Mouse (Mus musculus) hindbrain, embryonic 11.5 days (tissue): Measurements from ENCODE around the gene Orc3. TPM values are rescaled to one million over a fixed set of nuclear protein-coding genes. Genes with fewer than 3 reads are reported as not detected.

Experiments
- ATAC-seq: fragments of 200-750 bp; cut with Nextera tagmentation; 2 replicates; pipeline ENCODE4 v1.8.0; 2017; ENCODE audit warnings: mild to moderate bottlenecking, moderate TSS enrichment, moderate library complexity; ENCODE audit not compliant: low FRiP score
- DNase-seq: peaks from one replicate; pipeline ENCODE4 v3.0.0-alpha.2; 2015; ENCODE audit warnings: low spot score
- H3K27ac ChIP-seq: fragments of 300-500 bp; sonication (generic); 2 replicates; pipeline ENCODE4 v1.5.1; 2014; ENCODE audit warnings: mild to moderate bottlenecking, low read depth, low read length
- H3K27me3 ChIP-seq: fragments of 300-500 bp; sonication (generic); 2 replicates; pipeline ENCODE4 v1.6.1; 2014; ENCODE audit warnings: mild to moderate bottlenecking, low read length, moderate library complexity, mixed read lengths; ENCODE audit not compliant: control insufficient read depth, insufficient read depth
- H3K36me3 ChIP-seq: fragments of 300-500 bp; sonication (generic); 2 replicates; pipeline ENCODE4 v1.6.1; 2014; ENCODE audit warnings: mild to moderate bottlenecking, low read length, moderate library complexity, mixed read lengths; ENCODE audit not compliant: control insufficient read depth, insufficient read depth
- H3K4me1 ChIP-seq: fragments of 300-500 bp; sonication (generic); replicated peaks from 2 replicates; pipeline ENCODE4 v1.6.1; 2014; ENCODE audit warnings: low read length, mixed read lengths; ENCODE audit not compliant: control insufficient read depth, insufficient read depth
- H3K4me2 ChIP-seq: fragments of 300-500 bp; sonication (generic); replicated peaks from 2 replicates; pipeline ENCODE4 v1.6.1; 2014; ENCODE audit warnings: mild to moderate bottlenecking, low read depth, low read length
- H3K4me3 ChIP-seq: fragments of 300-500 bp; sonication (generic); 2 replicates; pipeline ENCODE4 v1.5.1; 2014; ENCODE audit warnings: low read depth, low read length
- H3K9ac ChIP-seq: fragments of 300-500 bp; sonication (generic); 2 replicates; pipeline ENCODE4 v1.6.1; 2014; ENCODE audit warnings: low read depth, low read length
- H3K9me3 ChIP-seq: fragments of 300-500 bp; sonication (generic); 2 replicates; pipeline ENCODE4 v1.6.1; 2016; ENCODE audit warnings: low read length; ENCODE audit not compliant: control insufficient read depth
- WGBS: fragments of 180-500 bp; shearing (Covaris S2); extraction: QIAGEN DNeasy Blood & Tissue Kit; methylation state at CpG from one replicate; pipeline ENCODE4 v1.1.7; 2014; 5-methylcytosine and 5-hydroxymethylcytosine counted together
- polyA plus RNA-seq: library from polyadenylated mRNA; unstranded; fragments of >200 nt; fragmentation: Nextera tagmentation; extraction: Ambion mirVana; gene quantifications from 2 replicates; pipeline ENCODE4 v1.2.1, GENCODE M21; 2014

The Orc3 gene
- polyA plus RNA-seq, 1 experiment from 2014 or later, result 127 TPM

GRCm38 (mm10) chr4:34550748-34551097 lies 64.0 kb downstream of the Orc3 start, which contains the start of gene Akirin2:
Gene Akirin2, plus strand, starts transcription at chr4:34550937.
- Histone ChIP-seq H3K4me3 (peak within 1 kb of the TSS; percentile 99), H3K9ac (peak within 1 kb of the TSS; percentile 98), H3K4me1 (no peaks in the 10 kb centered on the region), H3K27ac (peak within 1 kb of the TSS; percentile 95), H3K36me3 (no peaks in the 10 kb centered on the region), H3K4me2 (peak within 1 kb of the TSS; percentile 59), H3K9me3 (no peaks in the 10 kb centered on the region), H3K27me3 (no peaks in the 10 kb centered on the region)
- ATAC-seq (no peak; the same call in 1 of the 2 replicates), DNase-seq (no peak)
- 0% methylated on average over 51 of the region's 53 CpGs for WGBS

GRCm38 (mm10) chr4:34549981-34550747 lies 64.6 kb downstream of the Orc3 start:
- no peaks in the 10 kb centered on the region for H3K36me3 ChIP-seq
- H3K4me2 ChIP-seq, result peak overlapping the region; percentile 39
- no peaks in the 10 kb centered on the region for H3K9me3 ChIP-seq
- DNase-seq (peak; percentile 98), ATAC-seq (peak; percentile 91)
- peak overlapping the region; percentile 98 for H3K9ac ChIP-seq
- H3K27ac ChIP-seq, result peak overlapping the region; percentile 95
- H3K27me3 ChIP-seq, result no peaks in the 10 kb centered on the region
- H3K4me1 ChIP-seq, result no peaks in the 10 kb centered on the region
- WGBS, result 3% methylated on average over 38 of the region's 38 CpGs
- H3K4me3 ChIP-seq, result peak overlapping the region; percentile 99

- Histone ChIP-seq H3K27ac (no peak overlapping the region), H3K4me3 (no peak overlapping the region), H3K36me3 (no peaks in the 10 kb centered on the region), H3K27me3 (no peaks in the 10 kb centered on the region), H3K9ac (no peak overlapping the region), H3K9me3 (no peaks in the 10 kb centered on the region), H3K4me1 (no peaks in the 10 kb centered on the region), H3K4me2 (no peak overlapping the region)
- 83% methylated on average over 6 of the region's 6 CpGs for WGBS
- DNase-seq, result no peak
- ATAC-seq, result no peak
These were observed 84.8 kb downstream of the Orc3 start for GRCm38 (mm10) chr4:34529941-34530340.

GRCm38 (mm10) chr4:34529379-34529778 lies 85.4 kb downstream of the Orc3 start:
- no peak overlapping the region for H3K9ac ChIP-seq
- H3K27ac ChIP-seq, result no peak overlapping the region
- no peak for ATAC-seq
- 67% methylated on average over 4 of the region's 4 CpGs for WGBS
- no peaks in the 10 kb centered on the region for H3K4me1 ChIP-seq
- no peaks in the 10 kb centered on the region for H3K9me3 ChIP-seq
- H3K4me2 ChIP-seq, result no peak overlapping the region
- no peaks in the 10 kb centered on the region for H3K36me3 ChIP-seq
- H3K4me3 ChIP-seq, result no peak overlapping the region
- H3K27me3 ChIP-seq, result no peaks in the 10 kb centered on the region
- DNase-seq, result no peak

- Histone ChIP-seq H3K4me2 (no peak overlapping the region), H3K9me3 (no peaks in the 10 kb centered on the region), H3K27ac (no peak overlapping the region), H3K4me1 (no peaks in the 10 kb centered on the region), H3K27me3 (no peaks in the 10 kb centered on the region), H3K36me3 (no peaks in the 10 kb centered on the region), H3K4me3 (no peak overlapping the region), H3K9ac (no peak overlapping the region)
- WGBS, result 97% methylated on average over 1 of the region's 1 CpGs
- ATAC-seq (no peak), DNase-seq (no peak)
These were observed 86.2 kb downstream of the Orc3 start for GRCm38 (mm10) chr4:34528430-34529100.

- Histone ChIP-seq H3K9me3 (no peaks in the 10 kb centered on the region), H3K27me3 (no peaks in the 10 kb centered on the region), H3K4me3 (no peak overlapping the region), H3K4me1 (no peaks in the 10 kb centered on the region), H3K27ac (no peak overlapping the region), H3K9ac (no peak overlapping the region), H3K4me2 (no peak overlapping the region), H3K36me3 (no peaks in the 10 kb centered on the region)
- no peak for DNase-seq
- WGBS, result 82% methylated on average over 3 of the region's 3 CpGs
- no peak for ATAC-seq
These were observed 88.0 kb downstream of the Orc3 start for GRCm38 (mm10) chr4:34526771-34527170.

GRCm38 (mm10) chr4:34523586-34523985 lies 91.2 kb downstream of the Orc3 start:
- no peaks in the 10 kb centered on the region for H3K4me1 ChIP-seq
- no peak overlapping the region for H3K9ac ChIP-seq
- no peaks in the 10 kb centered on the region for H3K36me3 ChIP-seq
- no peak overlapping the region for H3K27ac ChIP-seq
- no peak overlapping the region for H3K4me2 ChIP-seq
- 87% methylated on average over 4 of the region's 4 CpGs for WGBS
- DNase-seq (no peak), ATAC-seq (no peak)
- no peaks in the 10 kb centered on the region for H3K9me3 ChIP-seq
- no peaks in the 10 kb centered on the region for H3K27me3 ChIP-seq
- no peak overlapping the region for H3K4me3 ChIP-seq

GRCm38 (mm10) chr4:34522846-34523245 lies 91.9 kb downstream of the Orc3 start:
- Histone ChIP-seq H3K27me3 (no peaks in the 10 kb centered on the region), H3K9me3 (no peaks in the 10 kb centered on the region), H3K9ac (no peak overlapping the region), H3K4me1 (no peaks in the 10 kb centered on the region), H3K4me2 (no peak overlapping the region), H3K36me3 (no peaks in the 10 kb centered on the region), H3K27ac (no peak overlapping the region), H3K4me3 (no peak overlapping the region)
- 88% methylated on average over 3 of the region's 3 CpGs for WGBS
- no peak for ATAC-seq
- no peak for DNase-seq
